Mouse (Mus musculus): ENCODE measurements around the gene Pald1.

DNA sequence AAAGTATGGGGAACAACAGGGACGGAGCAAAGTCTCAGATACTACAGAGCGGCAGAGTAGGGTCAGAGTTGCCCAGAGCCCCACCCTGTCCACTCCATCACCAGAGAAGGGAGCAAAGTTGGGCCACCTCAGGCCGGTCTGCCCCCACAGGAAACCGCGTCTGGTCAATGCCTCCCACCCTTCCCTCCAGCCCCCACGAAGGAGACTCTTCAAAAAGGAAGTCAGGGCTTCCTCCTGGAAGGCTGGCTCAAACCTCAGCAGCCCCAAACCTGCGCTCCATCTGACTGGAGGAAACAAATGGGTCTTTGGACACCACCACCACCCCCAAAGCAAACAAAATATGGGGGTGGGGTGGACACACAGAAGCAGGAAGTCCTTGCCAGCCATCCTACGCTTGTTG is 1.5 kb downstream of the Pald1 start:
- TF ChIP-seq CTCF (IDR thresholded peaks at IDR 0.05; ENCODE audit: borderline replicate concordance, insufficient read depth, low read length) (no peak), POLR2A (IDR thresholded peaks at IDR 0.05; ENCODE audit: low read depth, low read length) (no peak)
